Mouse (Mus musculus) CD8-positive naive resting alpha-beta T cell, adult 2 months (primary cell): ENCODE measurements around the gene Slc38a9.

ENCODE experiments used
- DNase-seq, 2 experiments: peaks; one replicate each; pipeline ENCODE4 v3.0.0; 2022; ENCODE audit warnings: low read depth in 2 of 2, low spot score in 2 of 2

The Slc38a9 gene

DNA sequence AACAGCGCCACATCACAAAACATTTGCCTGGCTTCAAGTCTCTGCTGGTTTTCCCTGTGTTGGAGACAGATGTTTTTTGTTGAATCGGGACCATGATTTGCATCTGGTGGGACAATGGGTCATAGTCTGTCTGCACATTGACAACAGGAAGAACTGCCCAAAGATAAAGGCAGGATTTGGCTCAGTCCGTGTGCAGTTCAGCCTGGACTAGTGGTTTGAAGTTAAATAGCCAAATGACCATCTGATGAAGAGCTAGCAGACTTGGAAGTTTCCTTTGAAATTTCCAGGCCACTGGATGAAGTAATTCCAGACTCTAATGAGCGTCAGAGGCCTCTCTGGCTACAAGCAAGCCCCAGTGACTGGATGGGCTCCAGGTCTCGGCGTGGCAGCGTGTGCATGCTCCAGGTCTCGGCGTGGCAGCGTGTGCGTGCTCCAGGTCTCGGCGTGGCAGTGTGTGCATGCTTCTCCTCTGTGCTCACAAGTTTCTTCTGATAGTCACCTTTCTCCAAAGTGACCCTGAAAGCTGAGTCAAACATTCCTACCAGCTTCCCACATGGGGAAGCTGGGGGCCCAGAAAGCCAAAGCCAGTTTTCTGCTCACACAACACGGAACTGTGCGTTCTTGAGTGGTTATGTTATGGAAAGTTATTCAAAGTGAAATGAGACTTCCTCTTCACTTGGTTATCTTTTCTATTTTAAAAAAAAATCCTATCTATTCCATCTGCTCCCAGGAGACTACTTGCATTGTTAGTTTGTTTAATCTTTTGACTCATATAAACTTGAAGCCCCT is 83.7 kb downstream of the Slc38a9 start:
- DNase-seq: no peak

DNA sequence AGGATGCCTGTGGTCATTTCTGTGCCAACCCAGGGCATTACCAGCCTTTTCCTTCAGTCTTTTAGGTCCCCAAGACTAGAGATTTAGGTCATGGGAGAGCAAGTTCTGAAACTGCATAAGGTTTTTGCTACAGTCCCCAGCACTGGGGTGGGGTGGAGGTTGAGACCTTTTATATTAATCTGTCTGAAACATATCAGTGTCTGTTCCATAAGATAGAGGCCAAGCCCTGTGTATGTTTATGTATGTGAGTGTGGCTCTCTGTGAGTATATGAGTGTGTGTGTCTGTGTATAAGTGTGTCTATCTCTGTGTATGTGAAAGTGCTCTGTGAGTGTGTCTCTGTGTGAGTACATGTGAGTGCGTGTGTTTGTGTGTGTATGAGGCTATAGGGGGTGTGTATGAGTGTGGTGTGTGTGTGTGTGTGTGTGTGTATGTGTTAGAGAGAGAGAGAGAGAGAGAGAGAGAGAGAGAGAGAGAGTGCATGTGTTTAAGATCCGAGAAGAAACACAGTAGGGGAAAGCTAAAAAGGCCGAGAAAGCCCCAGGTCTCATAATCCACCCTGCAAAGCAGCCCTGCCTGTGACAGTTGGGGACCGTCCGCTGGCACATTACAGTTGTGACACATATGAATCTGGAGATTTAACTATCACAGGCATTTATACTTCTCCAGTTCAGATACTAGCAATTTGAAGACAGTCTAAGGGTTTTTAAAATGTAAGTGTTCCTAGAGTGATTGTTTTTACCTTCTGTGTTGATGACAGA is 85.6 kb downstream of the Slc38a9 start:
- no peak for DNase-seq

DNA sequence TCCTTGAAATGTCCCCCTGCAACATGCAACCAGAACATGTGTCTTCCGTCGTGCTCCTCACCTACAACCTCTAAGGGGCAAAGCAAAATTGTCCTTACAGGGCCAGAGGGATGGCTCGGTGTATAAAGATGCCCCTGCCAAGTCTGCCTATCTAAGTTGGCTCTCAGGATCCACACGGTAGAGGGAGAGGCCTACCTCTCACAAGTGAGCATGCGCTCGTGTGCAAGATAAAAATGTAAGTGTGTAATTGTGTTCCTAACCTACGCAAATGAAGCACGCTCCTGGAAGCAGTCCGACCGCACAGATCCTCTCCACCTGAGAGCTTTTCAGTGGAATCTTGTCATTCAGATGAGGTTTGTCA is 86.1 kb downstream of the Slc38a9 start:
- DNase-seq: no peak

DNA sequence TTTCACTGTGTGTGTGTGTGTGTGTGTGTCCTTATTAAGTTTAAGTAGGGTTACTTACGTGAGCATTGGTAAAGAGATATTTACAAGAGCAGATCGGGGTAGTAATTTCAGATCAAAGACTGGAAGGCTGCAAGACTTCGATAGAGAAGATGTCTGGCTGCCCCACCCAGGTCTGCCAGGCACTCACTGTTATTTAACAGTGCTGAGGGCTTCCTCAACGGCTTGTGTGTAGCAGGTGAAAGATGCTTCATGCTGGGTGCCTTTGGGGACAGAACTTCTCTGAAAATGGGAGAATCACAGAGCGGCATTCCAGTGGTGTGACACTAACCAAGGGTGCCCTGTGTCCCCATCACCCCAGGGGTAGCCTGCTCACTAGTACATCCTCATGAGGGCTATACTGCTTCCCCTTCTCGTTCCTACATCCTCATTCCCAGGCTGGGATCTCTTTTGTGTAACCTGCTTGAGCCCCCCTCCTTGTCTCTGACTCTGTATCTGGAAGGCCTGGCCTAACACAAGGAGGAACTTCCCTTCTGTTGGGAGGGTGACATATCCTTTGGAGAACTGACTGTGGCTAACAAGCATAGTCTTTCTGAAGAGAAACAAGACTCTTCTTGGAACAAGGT is 87.4 kb downstream of the Slc38a9 start:
- DNase-seq: no peak

DNA sequence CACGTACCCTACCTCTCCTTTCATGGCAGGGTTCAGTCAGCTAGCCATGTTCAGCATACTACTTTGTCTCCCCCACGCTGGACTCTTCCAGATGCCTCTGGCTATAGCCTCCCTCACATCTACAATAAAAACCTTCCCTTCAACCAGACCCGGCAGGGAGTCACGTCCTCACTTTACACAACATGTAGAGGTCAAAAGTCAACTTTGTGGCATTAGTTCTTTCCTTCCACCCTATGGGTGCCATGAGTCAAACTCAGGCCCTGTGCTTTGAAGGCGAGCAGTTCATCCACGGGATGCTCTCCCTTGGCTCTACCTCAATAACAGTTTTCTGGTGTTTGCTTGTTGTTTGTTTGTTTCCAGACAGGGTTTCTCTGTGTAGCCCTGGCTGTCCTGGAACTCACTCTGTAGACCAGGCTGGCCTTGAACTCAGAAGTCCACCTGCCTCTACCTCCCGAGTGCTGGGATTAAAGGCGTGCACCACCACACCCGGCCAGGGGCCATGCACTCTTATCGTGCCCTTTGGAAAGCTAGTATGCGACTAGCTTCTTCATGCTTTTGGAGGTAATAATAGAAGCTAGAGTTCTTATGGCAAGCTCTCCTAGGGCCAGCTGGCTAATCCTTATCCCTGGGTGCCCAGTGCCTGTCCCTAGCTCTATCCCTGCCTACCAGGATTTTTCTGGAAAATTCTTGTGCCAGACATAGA is 88.4 kb downstream of the Slc38a9 start:
- DNase-seq: no peak

DNA sequence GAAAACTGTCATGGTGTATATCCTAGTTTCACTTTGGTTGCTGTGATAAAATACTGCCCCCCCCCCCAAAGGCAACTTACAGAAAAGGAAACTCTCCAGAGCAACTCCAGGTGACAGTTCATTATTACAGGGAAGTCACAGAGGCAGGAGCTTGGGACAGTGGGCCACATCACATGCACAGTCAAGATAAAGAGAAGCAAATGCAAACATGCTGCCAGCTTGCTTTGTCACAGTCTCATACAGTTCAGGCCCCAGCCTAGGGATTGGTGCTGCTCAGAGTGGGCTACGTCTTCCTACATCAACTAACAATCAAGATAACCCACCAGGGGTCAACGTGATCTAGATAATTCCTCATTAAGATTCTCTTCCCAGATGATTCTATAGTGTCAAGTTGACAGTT is 89.3 kb downstream of the Slc38a9 start:
- DNase-seq: no peak

DNA sequence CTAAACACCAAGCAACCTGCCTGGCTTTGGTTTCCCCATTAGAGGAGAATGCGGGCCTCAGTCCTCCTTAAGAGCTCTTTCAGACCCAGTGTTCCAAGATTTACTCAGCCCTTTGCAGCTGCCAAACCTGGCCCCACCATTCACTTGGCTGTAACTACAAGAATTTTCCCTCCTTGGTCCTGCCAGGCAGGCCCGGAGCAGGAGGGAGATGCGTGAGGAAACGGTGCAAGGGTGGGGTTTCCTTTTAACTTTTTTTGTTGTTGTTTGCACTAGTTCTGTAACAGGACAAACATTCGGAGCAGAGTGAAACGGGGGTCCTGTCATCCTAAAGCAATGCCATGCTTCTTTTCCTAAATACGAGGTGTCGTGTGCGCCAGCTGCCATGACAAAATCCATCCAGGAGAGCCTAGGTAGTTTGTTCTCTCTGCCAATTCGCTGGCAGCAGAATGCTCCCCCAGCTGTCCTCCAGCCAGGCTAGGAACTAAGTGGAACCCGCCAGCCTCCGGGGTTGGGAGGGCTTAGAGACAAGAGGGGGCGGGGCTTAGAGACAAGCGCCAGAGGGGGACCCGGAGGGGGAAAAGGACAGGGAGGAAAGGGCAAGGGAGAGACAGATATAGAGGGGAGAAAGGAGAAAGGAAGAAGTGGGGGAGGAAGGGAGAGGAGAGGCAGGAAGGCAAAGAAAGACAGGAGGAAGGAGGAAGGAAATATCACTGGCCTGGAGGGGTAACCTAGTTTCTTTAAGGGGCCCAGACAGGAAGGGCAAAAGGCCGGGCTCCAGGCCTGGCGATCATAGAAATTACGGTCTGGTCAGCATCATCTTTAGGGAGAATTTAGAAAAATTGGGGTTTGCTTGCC is 91.1 kb downstream of the Slc38a9 start:
- no peak for DNase-seq

DNA sequence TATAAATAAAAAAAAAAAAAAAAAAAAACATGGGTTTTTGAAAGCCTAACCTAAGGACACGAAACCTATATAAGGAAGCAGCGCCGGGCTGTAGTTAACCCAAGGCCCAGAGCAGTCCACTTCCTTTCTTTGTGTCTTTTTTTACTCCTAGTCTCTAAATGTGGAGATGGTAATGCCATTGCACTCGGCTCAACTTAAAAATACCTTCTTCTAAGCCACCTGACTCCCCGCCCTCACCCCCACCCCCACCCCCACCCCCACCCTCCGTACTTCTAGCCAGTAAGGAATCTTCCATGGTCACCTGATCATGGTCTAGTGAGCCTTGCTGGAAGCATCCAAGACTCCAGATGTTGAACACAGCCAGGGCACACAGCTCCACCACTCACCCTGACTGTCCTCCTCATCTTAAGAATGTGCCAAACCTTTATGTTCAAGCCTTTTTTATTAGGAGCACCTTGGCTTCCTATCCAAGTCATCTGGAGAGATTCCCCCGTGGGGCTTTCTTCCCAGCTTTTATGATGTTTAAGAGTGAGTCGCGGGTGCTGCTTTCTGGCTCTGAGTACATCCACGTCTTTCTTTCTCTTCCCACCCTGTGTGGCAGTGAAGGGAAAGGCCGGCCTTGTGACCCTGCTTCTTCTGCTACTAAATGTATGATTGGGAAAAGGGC is 91.9 kb downstream of the Slc38a9 start:
- DNase-seq: no peak

DNA sequence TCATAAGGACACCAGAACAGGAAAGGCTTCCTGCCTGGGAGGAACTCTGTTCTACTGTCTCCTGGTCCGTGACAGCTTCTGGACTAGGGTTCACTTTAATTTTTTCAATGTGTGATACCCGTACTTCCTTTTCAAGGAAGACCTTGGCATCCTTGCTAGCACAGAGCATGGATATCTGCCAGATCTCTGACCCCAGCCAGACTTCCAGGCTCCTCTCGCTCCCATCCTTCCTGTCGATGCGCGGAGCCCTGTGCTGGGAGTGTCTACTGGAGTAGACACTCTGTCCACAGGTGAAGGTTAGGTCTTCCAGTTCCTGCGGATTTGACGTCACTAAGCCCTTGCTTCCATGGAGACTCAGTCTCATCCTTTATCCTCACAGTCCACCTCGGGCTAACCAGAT is 93.0 kb downstream of the Slc38a9 start:
- no peak for DNase-seq

DNA sequence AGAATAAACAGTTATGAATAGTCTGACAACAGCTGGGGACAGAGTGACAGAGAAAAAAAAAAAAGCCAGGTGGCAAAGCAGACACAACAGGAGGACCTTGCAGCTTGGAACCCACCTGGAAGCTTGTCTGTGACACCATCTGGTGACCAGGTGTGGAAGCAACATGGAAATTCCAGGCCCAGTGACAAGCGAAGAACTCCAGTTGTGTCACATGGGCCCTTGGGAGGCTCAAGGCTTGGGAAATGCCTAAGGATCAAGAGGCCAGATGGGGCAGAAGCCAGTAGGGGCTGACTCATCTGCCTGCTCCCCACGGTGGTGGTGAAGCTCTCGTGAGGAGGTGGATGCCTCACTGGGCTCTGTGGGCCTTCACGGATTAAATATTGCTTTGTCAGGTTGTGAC is 94.3 kb downstream of the Slc38a9 start:
- no peak for DNase-seq

DNA sequence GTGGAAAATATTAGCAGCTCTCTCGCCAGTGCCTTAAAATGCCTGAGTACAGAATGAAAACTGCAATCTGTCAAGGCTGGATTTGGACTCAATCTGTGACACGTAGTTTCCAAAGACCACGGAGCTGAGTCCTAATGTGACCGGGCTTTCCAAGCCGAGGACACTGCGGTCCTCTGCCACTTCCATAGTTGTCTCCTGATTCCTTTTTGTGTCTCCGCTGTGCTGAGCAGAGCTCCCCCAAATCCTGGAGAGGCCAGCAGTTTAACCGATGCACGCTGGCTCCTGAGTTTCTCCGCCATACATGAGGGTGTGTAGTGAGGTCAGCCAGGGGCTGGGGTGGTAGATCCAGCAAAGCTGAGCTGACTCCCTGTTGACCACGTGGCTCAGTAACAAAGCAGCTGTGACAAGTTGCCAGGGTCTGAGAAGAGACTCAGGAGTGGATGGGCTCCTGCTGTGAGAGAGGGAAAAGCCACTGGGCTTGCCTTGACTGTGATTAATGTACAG is 95.0 kb downstream of the Slc38a9 start:
- no peak for DNase-seq

DNA sequence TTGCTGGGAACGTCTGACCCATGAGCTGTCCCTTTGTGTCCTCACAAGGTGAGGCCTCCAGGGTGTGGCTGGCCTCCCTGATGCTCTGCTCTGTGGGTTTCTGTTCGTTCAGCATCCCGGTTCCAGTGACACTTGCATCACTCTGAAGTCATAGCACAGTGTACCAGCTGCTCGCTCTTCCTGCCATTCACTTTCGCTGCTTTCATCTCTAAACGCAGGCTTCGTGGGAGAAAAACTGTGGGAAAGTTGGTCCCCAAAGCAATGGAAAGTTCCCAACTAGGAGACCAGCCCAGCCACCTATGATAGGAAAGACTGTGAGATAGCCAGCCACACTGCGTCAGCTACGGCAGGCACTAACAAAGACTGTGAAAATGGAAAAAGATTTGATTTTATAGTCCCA is 96.8 kb downstream of the Slc38a9 start:
- no peak for DNase-seq

DNA sequence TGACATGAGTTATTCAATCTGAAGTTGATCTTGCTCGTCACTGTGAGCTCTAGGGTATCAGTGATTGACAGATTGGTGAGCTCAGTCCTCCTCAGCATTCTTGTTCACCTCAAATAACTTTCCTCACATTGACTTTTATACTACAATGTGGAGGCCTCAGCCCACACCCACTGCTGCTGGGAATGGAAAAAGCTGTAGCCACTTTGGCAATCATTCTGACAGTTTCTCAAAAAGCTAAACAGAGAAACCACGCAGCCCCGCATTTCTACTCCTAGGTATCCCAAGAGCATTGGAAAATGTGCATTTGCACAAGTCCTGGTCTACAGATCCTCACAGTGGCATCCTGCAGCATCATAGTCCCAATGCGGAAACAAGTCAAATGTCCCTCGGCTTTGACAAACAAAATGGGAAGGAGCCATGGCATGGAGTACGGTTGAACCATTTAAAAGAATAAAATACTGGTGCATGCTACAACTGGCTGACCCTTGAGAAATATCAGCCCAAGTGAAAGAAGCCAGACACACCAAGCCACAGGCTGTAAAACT is 98.1 kb downstream of the Slc38a9 start:
- no peak for DNase-seq

DNA sequence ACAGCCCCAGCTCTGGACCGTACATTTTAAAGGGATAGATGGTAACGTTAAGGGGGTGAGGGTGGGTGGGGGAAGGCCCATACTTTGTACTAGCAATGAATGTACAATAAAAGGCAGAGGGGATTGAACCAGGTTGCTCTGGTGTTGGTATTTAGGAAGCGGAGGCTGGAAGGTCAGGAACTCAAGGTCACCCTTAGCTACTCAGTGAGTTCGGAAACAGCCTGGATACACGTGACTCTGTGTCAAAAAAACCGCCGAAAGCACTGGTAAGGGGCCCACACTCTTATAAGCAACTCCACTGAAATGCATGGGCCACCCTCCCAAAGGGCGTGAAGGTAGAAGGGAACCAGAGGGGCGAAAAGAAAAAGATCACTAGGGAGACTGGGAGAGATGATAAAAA is 98.8 kb downstream of the Slc38a9 start:
- no peak for DNase-seq

DNA sequence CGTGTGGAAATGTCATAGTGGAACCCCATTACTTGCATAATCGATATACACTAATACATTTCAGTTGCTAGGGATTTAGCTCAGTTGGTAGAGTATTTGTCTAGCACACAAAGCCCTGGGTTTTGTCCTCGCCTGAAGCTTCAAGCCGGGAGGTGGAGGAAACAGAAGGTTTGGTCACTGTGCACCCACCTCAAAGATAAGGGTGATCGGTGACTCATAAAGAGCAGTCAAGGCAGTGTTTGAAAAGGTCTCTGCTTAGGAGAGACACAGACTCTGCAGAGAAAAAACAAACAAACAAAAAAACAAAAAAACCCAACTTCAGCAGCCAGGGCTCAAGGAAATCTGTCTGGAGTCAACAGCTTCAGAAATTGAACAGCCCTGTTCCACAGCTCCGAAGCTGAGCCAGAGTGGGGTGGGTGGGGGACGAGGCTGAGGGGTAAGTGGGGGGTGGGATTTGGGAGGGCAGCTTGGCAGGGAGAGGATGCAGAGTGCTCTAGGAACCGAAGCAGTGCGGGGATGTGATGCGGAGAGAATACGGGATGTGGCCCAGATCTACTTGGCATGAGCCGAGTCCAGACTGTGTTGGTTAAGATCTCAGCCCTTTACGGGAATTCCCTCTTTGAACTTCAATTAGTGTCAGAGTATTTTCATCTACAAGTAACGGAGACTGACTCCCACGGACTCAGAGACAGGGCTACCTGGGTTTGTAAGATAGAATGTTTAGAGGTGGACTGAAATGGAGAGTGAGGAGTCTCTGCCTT is 99.4 kb downstream of the Slc38a9 start:
- DNase-seq: no peak

DNA sequence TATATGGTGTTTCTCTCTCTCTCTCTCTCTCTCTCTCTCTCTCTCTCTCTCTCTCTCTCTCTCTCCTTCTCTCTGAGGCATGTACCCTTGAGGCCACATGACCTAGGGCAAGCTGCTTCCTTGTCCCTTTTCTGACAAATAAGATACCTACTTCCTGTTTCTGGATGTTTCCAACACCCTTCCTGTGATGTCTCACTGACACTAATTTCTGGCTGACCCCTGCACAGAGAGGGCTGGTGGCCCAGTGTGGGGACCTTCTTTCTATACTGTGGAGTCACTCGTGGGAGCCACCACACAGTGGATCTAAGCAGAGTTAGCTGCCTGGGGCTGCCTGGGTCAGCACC is 100.0 kb downstream of the Slc38a9 start:
- DNase-seq: no peak

DNA sequence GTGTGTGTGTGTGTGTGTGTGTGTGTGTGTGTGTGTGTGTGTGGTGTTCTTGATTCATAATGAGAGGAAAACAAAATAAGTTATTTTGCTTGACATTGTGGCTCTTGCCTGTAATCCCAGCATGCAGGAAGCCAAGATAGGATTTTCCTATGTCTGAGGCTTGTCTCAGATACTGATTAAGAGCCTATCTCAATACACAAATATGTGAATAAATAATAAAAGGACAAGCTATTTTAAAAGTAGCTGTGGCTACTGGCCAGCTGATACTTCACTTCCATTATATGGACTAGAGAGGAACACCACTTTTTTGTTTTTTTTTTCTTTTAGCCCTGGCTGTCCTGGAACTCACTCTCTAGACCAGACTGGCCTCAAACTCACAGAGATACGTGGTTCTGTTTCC is 101.2 kb downstream of the Slc38a9 start:
- DNase-seq: no peak

DNA sequence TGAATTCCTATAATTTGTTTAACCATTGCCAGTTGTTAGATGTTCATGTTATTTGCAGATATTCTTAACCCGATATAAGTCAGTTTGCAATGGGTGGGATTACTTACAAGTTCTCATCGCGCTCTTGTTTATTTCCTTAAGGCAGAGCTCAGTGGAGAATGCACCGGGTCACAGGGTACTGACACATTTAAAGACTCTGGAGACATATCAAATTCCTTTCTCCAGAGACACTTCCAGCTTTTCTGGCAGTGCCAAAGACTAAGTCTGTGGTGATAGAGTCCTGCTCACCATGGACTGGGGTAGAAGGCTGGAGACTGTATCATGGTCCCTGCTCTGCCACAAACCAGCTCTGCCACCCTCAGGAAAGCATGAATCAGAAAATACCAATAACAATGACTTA is 102.0 kb downstream of the Slc38a9 start:
- DNase-seq: no peak

DNA sequence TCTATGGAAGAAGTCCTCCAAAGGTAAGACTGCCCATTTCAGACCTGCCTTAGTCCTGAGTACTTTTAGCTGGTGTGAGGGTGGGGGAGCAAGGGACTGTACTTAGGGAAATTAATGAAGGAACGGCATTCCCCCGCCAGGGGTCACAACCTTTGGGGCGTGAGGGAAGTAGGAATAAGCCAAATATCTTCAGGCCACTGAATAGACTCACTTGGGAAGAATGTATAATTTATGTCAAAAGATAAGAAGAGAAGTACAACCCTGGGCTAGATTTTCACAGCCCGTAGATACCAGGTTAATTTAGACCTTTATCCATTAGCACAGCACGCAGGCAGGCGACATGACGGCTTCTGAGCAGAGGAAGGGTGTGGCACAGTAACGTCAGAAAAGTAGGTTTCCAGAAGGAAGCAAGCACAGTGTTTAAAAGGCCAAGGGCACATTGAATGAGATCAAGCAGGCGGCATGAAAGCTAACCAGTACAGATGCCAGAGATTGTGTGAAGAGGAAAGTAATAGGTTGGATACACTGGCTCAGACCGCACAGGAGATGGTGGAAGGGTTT is 103.1 kb downstream of the Slc38a9 start:
- no peak for DNase-seq
